Mouse (Mus musculus) ovary, postnatal 14 days (tissue): ENCODE data around the gene Cenpu.

Experiments
- DNase-seq: peaks from one replicate; pipeline ENCODE4 v3.0.0; 2022; ENCODE audit warnings: low spot score

Gene Cenpu

GRCm38 (mm10) chr8:46551615-46552440, at the start of gene Cenpu:
Gene Cenpu (plus strand): TSS chr8:46552028.
- DNase-seq: peak; percentile 100

GRCm38 (mm10) chr8:46502333-46503071, 49.3 kb upstream of the Cenpu start:
- DNase-seq: no peak

GRCm38 (mm10) chr8:46503072-46503695, 48.6 kb upstream of the Cenpu start:
- DNase-seq: no peak

GRCm38 (mm10) chr8:46504196-46504595, 47.6 kb upstream of the Cenpu start:
- no peak for DNase-seq

GRCm38 (mm10) chr8:46508488-46509395, 43.1 kb upstream of the Cenpu start:
- DNase-seq: no peak

GRCm38 (mm10) chr8:46509474-46509873, 42.4 kb upstream of the Cenpu start:
- no peak for DNase-seq

- no peak for DNase-seq
Observed at GRCm38 (mm10) chr8:46511336-46511735, 40.5 kb upstream of the Cenpu start.

- DNase-seq: no peak
Observed at GRCm38 (mm10) chr8:46512538-46512937, 39.3 kb upstream of the Cenpu start.

GRCm38 (mm10) chr8:46514027-46514426, 37.8 kb upstream of the Cenpu start:
- DNase-seq: no peak

- no peak for DNase-seq
Observed at GRCm38 (mm10) chr8:46520667-46521066, 31.2 kb upstream of the Cenpu start.

GRCm38 (mm10) chr8:46526098-46526497, 25.7 kb upstream of the Cenpu start:
- DNase-seq: no peak

- no peak for DNase-seq
Observed at GRCm38 (mm10) chr8:46526821-46527220, 25.0 kb upstream of the Cenpu start.

- no peak for DNase-seq
Observed at GRCm38 (mm10) chr8:46529508-46529907, 22.3 kb upstream of the Cenpu start.

- no peak for DNase-seq
Observed at GRCm38 (mm10) chr8:46530541-46530940, 21.3 kb upstream of the Cenpu start.

GRCm38 (mm10) chr8:46533926-46534325, 17.9 kb upstream of the Cenpu start:
- no peak for DNase-seq

- DNase-seq: no peak
Observed at GRCm38 (mm10) chr8:46539701-46540100, 12.1 kb upstream of the Cenpu start.

GRCm38 (mm10) chr8:46543191-46543590, 8.6 kb upstream of the Cenpu start:
- no peak for DNase-seq

GRCm38 (mm10) chr8:46543662-46544061, 8.2 kb upstream of the Cenpu start:
- no peak for DNase-seq

- DNase-seq: no peak
Observed at GRCm38 (mm10) chr8:46545854-46546253, 6.0 kb upstream of the Cenpu start.

- no peak for DNase-seq
Observed at GRCm38 (mm10) chr8:46546431-46547176, 5.2 kb upstream of the Cenpu start.

GRCm38 (mm10) chr8:46547245-46547644, 4.6 kb upstream of the Cenpu start:
- DNase-seq: no peak
